Mouse (Mus musculus) adipocyte (in vitro differentiated cells): ENCODE results near the gene Flvcr2.
"Not testable (repeated sequence)": the region's sequence is repeated elsewhere in the genome, so short reads cannot be mapped to it uniquely, and the experiment has no call there.

Source experiments
- DNase-seq: peaks from one replicate; pipeline ENCODE4 v3.0.0-alpha.2; 2016; ENCODE audit warnings: low spot score

Flvcr2 gene

GRCm38 (mm10) chr12:85745827-85746695, at the start of gene Flvcr2:
Flvcr2 (plus strand) TSS chr12:85746539.
- peak; percentile 81 for DNase-seq

DNA sequence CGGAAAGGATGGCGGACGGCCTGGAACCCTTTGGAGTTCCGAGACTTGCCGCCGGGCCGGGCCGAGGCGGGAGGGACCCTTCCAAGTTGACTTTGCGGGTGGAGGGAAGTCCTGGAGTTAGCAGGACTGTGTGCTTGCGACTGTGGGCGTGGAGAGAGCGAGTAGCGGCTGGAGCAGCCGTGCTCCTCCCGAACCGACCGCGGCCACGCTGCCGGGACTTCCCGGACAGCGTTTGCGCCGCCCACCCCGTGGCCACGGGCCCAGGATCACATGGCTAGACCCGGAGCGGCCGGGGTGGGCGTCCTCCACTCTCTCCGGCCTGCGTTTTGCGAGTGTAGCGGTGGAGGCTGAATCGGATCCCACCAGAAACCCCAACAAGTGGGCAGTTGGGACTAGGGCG, 48.2 kb upstream of the Flvcr2 start:
- not testable (repeated sequence) for DNase-seq

GRCm38 (mm10) chr12:85700191-85700841, 46.0 kb upstream of the Flvcr2 start:
- peak; percentile 31 for DNase-seq

GRCm38 (mm10) chr12:85700842-85701223, 45.5 kb upstream of the Flvcr2 start:
- no peak for DNase-seq

GRCm38 (mm10) chr12:85702166-85703055, 43.9 kb upstream of the Flvcr2 start:
- DNase-seq, result no peak

DNA sequence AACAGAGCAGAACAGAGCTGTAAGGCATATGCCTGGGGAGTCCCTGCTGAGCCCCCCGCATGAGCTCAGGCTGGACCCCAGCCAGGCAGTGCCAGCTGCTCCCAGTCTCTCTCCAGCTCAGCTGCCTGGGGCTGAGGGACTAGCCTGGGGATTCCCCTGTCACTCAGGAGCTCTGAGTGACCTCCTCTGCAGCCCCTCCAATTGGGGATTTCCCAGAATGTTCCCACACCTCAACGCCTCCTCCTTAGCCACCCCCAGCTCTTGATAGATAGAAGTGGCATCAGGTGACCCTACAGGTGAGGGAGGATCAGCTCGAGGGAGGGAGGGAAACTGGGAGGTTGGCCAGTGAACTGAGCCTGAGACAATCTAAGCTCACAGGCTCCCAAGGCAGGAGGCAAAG, 42.8 kb upstream of the Flvcr2 start:
- no peak for DNase-seq

DNA sequence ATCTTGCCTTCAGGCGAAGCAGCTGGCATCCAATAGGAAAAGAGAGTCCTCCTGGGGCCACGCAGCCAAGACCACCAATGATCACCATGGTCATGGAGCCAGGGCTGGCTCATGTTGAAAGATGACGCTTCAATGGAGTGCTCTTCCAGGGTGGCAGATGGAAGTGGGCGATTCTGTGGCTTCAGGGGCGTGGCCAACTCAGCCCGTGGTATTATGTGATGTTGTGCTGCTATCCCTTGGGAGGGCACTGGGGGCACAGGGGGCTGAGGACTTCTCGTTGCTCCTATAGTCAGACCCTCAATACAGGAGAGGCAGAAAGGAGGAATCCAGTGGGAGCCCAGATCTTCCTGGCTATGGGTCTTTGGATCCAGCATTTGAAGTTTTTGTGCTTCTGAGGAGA, 41.8 kb upstream of the Flvcr2 start:
- no peak for DNase-seq

GRCm38 (mm10) chr12:85705002-85705830, 41.1 kb upstream of the Flvcr2 start:
- peak; percentile 57 for DNase-seq

- DNase-seq, result no peak
Measured at GRCm38 (mm10) chr12:85705831-85706530, 40.4 kb upstream of the Flvcr2 start.

GRCm38 (mm10) chr12:85706906-85707305, 39.4 kb upstream of the Flvcr2 start:
- DNase-seq, result no peak

GRCm38 (mm10) chr12:85707391-85707790, 38.9 kb upstream of the Flvcr2 start:
- no peak for DNase-seq

DNA sequence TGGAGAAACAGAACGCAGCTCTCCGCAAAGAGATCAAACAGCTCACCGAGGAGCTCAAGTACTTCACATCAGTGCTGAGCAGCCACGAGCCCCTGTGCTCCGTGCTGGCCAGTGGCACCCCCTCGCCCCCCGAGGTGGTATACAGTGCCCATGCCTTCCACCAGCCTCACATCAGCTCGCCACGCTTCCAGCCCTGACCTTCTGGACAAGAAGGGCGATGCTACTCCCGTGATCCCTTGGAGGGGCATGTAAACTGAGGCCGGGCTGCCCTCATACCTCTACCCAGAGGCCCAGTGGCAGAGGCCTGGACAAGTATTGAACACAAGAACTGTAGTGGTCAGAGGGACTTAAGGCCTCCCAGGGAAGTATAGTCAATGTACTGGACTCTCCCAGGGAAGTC, 37.8 kb upstream of the Flvcr2 start:
- DNase-seq, result no peak

- DNase-seq, result no peak
Measured at GRCm38 (mm10) chr12:85710695-85711094, 35.6 kb upstream of the Flvcr2 start.

- no peak for DNase-seq
Measured at GRCm38 (mm10) chr12:85712587-85712986, 33.8 kb upstream of the Flvcr2 start.

DNA sequence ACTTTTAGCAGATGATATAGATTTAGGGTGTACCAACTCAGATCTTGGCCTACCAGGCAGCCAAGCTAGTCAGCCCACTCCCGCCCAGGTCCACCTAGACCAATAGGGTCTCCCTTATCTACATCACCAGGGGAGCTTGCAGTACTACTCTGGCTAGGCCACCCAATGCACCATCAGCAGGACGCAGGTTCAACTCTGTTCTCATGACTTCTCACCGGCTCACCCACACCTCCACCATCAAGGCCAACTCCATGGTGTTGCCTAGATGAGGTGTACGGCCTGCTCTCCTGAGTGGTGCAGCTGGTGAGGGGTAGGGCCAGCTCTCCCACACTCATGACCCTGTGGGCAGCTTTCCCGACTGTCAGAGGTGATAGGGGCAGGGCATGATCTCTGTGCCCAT, 32.2 kb upstream of the Flvcr2 start:
- DNase-seq, result no peak

DNA sequence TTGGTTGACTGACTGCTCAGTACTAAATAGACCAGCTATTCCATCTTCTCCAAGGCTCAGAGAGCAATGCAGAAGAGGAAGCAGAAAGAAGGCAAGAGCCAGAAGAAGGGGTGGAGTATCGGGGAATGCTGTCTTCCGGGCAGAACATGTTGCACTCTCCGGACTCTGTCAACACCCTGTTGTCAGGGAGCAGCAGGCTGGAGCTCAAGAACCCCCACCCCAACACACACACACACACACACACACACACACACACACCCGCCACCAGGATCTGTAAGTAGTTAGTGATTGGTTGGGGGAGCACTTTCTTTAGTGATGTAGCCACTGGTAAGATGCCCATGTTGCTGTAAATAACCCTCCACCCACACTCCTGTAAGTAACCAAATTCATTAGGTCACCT, 21.0 kb upstream of the Flvcr2 start:
- no peak for DNase-seq

- DNase-seq, result no peak
Measured at GRCm38 (mm10) chr12:85726729-85727397, 19.5 kb upstream of the Flvcr2 start.

- no peak for DNase-seq
Measured at GRCm38 (mm10) chr12:85728181-85728580, 18.2 kb upstream of the Flvcr2 start.

DNA sequence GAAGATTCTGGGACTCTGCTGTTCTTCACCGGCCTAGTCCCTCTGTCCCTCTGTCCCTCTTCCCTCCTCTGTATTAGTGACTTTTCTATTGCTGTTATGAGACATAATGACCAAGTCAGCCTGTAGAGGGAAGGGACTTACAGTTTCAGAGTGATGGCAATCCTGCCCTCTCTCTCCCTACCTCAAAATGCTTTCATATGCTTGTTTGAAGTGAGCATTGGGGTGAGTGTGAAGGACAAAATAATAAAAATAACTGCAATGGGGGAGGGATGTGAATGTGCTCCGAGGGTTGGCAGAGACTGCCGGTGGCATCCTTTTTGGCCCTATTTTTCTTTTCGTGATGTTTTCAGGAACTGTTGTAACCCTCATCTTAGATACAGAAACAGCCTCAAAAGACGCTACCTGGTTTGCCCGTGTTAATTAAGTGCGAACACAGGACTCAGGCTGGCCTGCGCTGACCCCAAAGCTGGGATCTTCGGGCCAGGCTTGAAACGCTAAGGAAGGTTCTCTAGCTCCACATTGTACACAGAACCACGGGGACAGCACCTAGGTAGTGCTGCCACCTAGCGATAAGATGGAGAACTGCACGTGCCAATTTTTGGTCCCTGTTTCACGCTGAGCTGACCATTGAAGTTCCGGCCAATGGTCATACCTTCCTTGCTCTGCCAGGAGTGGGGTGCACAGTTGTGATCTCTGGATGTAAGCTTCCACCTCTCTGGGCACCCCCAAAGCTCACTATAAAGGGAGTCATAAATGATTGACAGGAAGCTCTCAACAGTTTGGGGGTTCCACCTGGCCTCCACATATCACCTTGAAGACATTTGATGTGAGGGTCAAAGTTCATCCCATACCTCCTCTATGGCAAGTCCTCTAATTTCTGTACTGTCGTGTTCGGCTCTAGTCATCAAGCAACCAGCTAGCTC, 17.1 kb upstream of the Flvcr2 start:
- DNase-seq, result peak; percentile 59
